Mouse (Mus musculus) bone marrow, adult 2 months (tissue): ENCODE data around the gene Ccdc78.

ENCODE experiments used
- CTCF ChIP-seq: fragments of 200-500 bp; IDR thresholded peaks from 2 replicates; pipeline ENCODE4 v1.5.1; 2011; ENCODE audit warnings: low read length, control low read depth; ENCODE audit not compliant: control insufficient read depth, insufficient read depth
- POLR2A ChIP-seq: fragments of 200-500 bp; IDR thresholded peaks from 2 replicates; pipeline ENCODE4 v1.6.1; 2011; ENCODE audit warnings: low read depth, mild to moderate bottlenecking, control low read depth, low read length, borderline replicate concordance; ENCODE audit not compliant: control insufficient read depth

DNA sequence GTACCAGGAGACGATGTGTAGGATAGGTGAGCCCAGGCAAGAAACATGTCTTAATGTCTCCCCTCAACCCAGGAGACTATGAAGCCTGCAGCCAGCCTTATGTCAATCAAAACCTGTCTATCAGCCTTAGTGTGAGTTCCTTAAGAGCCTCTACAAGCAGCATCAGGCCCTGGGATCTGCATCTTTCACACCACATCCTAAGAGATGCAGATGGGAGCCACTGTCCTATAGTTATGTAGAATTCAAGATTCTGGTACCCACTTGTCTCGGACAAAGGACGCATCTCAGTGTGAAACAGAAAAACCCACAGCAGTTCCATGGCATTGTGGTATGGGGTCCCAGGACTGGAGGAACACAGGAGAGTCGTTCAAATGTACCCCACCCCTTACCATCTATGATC is 31.3 kb upstream of the Ccdc78 start:
- TF ChIP-seq CTCF (no peak), POLR2A (no peak)
